Mouse (Mus musculus) cerebellum, adult 8-10 months (tissue): ENCODE data around the gene Gramd2.

ENCODE experiments used
- DNase-seq: peaks from one replicate; pipeline ENCODE4 v3.0.0; 2022

The Gramd2 gene

GRCm38 (mm10) chr9:59668473-59668872 is 11.5 kb upstream of the Gramd2 start:
- DNase-seq, result no peak

- no peak for DNase-seq
These were observed 10.8 kb upstream of the Gramd2 start for GRCm38 (mm10) chr9:59669172-59669571.

GRCm38 (mm10) chr9:59672195-59672894 is 7.6 kb upstream of the Gramd2 start:
- DNase-seq, result peak; percentile 53

GRCm38 (mm10) chr9:59673427-59673826 is 6.5 kb upstream of the Gramd2 start:
- no peak for DNase-seq

- DNase-seq, result no peak
These were observed 4.3 kb upstream of the Gramd2 start for GRCm38 (mm10) chr9:59675598-59675997.

GRCm38 (mm10) chr9:59678313-59678712 is 1.6 kb upstream of the Gramd2 start:
- DNase-seq, result peak; percentile 54

- no peak for DNase-seq
These were observed 561 bp downstream of the Gramd2 start for GRCm38 (mm10) chr9:59680534-59680875.

- no peak for DNase-seq
These were observed 4.1 kb downstream of the Gramd2 start for GRCm38 (mm10) chr9:59684020-59684419.

GRCm38 (mm10) chr9:59687416-59688046 is 7.6 kb downstream of the Gramd2 start:
- DNase-seq, result no peak

- peak; percentile 55 for DNase-seq
These were observed 11.7 kb downstream of the Gramd2 start for GRCm38 (mm10) chr9:59691635-59692094.

GRCm38 (mm10) chr9:59692145-59692544 is 12.2 kb downstream of the Gramd2 start:
- peak; percentile 46 for DNase-seq

GRCm38 (mm10) chr9:59694571-59695450 is 14.9 kb downstream of the Gramd2 start:
- no peak for DNase-seq

- DNase-seq, result no peak
These were observed 15.5 kb downstream of the Gramd2 start for GRCm38 (mm10) chr9:59695451-59695813.

GRCm38 (mm10) chr9:59696381-59696780 is 16.4 kb downstream of the Gramd2 start:
- no peak for DNase-seq

- DNase-seq, result no peak
These were observed 21.1 kb downstream of the Gramd2 start for GRCm38 (mm10) chr9:59701094-59701493.

- DNase-seq, result no peak
These were observed 23.2 kb downstream of the Gramd2 start for GRCm38 (mm10) chr9:59703099-59703498.

- no peak for DNase-seq
These were observed 27.2 kb downstream of the Gramd2 start for GRCm38 (mm10) chr9:59706850-59707825.

- DNase-seq, result no peak
These were observed 29.3 kb downstream of the Gramd2 start for GRCm38 (mm10) chr9:59709225-59709624.

- DNase-seq, result no peak
These were observed 36.4 kb downstream of the Gramd2 start for GRCm38 (mm10) chr9:59716275-59716898.

- no peak for DNase-seq
These were observed 38.3 kb downstream of the Gramd2 start for GRCm38 (mm10) chr9:59718237-59718636.

GRCm38 (mm10) chr9:59721144-59721543 is 41.2 kb downstream of the Gramd2 start:
- no peak for DNase-seq

- DNase-seq, result peak; percentile 76
These were observed 43.2 kb downstream of the Gramd2 start for GRCm38 (mm10) chr9:59723096-59723657.
